Mouse (Mus musculus): ENCODE data around the gene Mup12. TPM values are rescaled to one million over a fixed set of nuclear protein-coding genes. Genes with fewer than 3 reads are reported as not detected.

Mup12 gene
- polyA plus RNA-seq (2014; fragmentation: Illumina TruSeq; extraction: RNeasy Lipid Tissue Mini Kit (QIAGEN cat#74804); ENCODE audit: low read depth, low replicate concordance), result 28.7 TPM

GRCm38 (mm10) chr4:60741226-60741625 is at the start of gene Mup12:
Mup12 (minus strand) TSS chr4:60741326.

Other genes starting within 250 kb of the Mup12 start
- gene Mup1, start 239.4 kb downstream of the Mup12 start, polyA plus RNA-seq (2014; fragmentation: Illumina TruSeq; extraction: RNeasy Lipid Tissue Mini Kit (QIAGEN cat#74804); ENCODE audit: low read depth, low replicate concordance), result 30.6 TPM
- gene Mup10, start 159.1 kb downstream of the Mup12 start, polyA plus RNA-seq (2014; fragmentation: Illumina TruSeq; extraction: RNeasy Lipid Tissue Mini Kit (QIAGEN cat#74804); ENCODE audit: low read depth, low replicate concordance), result 247 TPM
- gene Mup11, start 78.9 kb downstream of the Mup12 start, polyA plus RNA-seq (2014; fragmentation: Illumina TruSeq; extraction: RNeasy Lipid Tissue Mini Kit (QIAGEN cat#74804); ENCODE audit: low read depth, low replicate concordance), result 4,023 TPM
- 40,078 TPM for gene Mup22, start 80.1 kb upstream of the Mup12 start, polyA plus RNA-seq (2014; fragmentation: Illumina TruSeq; extraction: RNeasy Lipid Tissue Mini Kit (QIAGEN cat#74804); ENCODE audit: low read depth, low replicate concordance)

All from liver, adult 10 weeks (tissue).